Mouse (Mus musculus) spleen, adult 2 months (tissue): ENCODE data around the gene Rpl37. TPM values are rescaled to one million over a fixed set of nuclear protein-coding genes. Genes with fewer than 3 reads are reported as not detected.

Experiments
- DNase-seq, 2 experiments: peaks; one replicate each; pipeline versions ENCODE4 v3.0.0 to v3.0.0-alpha.2; 2012 to 2021; ENCODE audit warnings: low spot score in 2 of 2, low read depth in 1 of 2
- H3K27ac ChIP-seq: fragments of 200-500 bp; 2 replicates; pipeline ENCODE4 v1.5.1; 2012; ENCODE audit warnings: low read length, inconsistent platforms; ENCODE audit not compliant: insufficient read depth
- H3K27me3 ChIP-seq: fragments of 200-500 bp; 2 replicates; pipeline ENCODE4 v1.6.1; 2012; ENCODE audit warnings: mild to moderate bottlenecking, moderate library complexity, low read length, inconsistent platforms; ENCODE audit not compliant: control insufficient read depth, insufficient read depth
- H3K36me3 ChIP-seq: fragments of 200-500 bp; 2 replicates; pipeline ENCODE4 v1.6.1; 2012; ENCODE audit warnings: mild to moderate bottlenecking, low read length, inconsistent platforms; ENCODE audit not compliant: control insufficient read depth, insufficient read depth
- H3K4me1 ChIP-seq: fragments of 200-500 bp; 2 replicates; pipeline ENCODE4 v1.6.1; 2011; ENCODE audit warnings: inconsistent platforms; ENCODE audit not compliant: control insufficient read depth, insufficient read depth, insufficient read length
- H3K4me3 ChIP-seq: fragments of 200-500 bp; 2 replicates; pipeline ENCODE4 v1.5.1; 2011; ENCODE audit warnings: mild to moderate bottlenecking, inconsistent platforms; ENCODE audit not compliant: insufficient read depth, insufficient read length; ENCODE audit errors: extremely low read depth
- CTCF ChIP-seq: fragments of 200-500 bp; IDR thresholded peaks from 2 replicates; pipeline ENCODE4 v1.5.1; 2011; ENCODE audit warnings: mild to moderate bottlenecking, inconsistent platforms; ENCODE audit not compliant: insufficient read depth, insufficient read length, insufficient replicate concordance; ENCODE audit errors: extremely low read depth
- POLR2A ChIP-seq: fragments of 200-500 bp; IDR thresholded peaks from 2 replicates; pipeline ENCODE4 v1.6.1; 2011; ENCODE audit warnings: low read depth, low read length, inconsistent platforms
- WGBS: fragments of 180-500 bp; shearing (Covaris S2); methylation state at CpG from one replicate; pipeline ENCODE4 v1.1.7; 2018; 5-methylcytosine and 5-hydroxymethylcytosine counted together
- polyA plus RNA-seq: library from polyadenylated mRNA; depleted of rRNA; stranded (reverse); fragments of >200 nt; gene quantifications from 2 replicates; pipeline ENCODE4 v1.2.3, GENCODE M21; 2012

Gene Rpl37
- polyA plus RNA-seq, 1 experiment: 670 TPM

- Histone ChIP-seq H3K4me3 (peak overlapping the region; percentile 65; the same call in 1 of the 2 replicates), H3K4me1 (peaks cover 5% of the 10 kb centered on the region; the same call in 1 of the 2 replicates), H3K27me3 (no peaks in the 10 kb centered on the region), H3K27ac (peak overlapping the region; percentile 74), H3K36me3 (peaks cover 8% of the 10 kb centered on the region)
- TF ChIP-seq CTCF (no peak), POLR2A (no peak)
- 24% methylated on average over 3 of the region's 3 CpGs for WGBS
- no peak for DNase-seq
Measured at GRCm38 (mm10) chr15:5108655-5109040, 7.8 kb upstream of the Rpl37 start.

- H3K27ac ChIP-seq: no peak overlapping the region
- no peak for DNase-seq
- WGBS: 88% methylated on average over 3 of the region's 3 CpGs
Measured at GRCm38 (mm10) chr15:5112651-5113050, 3.8 kb upstream of the Rpl37 start.

GRCm38 (mm10) chr15:5115173-5115572 is 1.3 kb upstream of the Rpl37 start:
- no peak overlapping the region for H3K4me3 ChIP-seq
- WGBS: 81% methylated on average over 8 of the region's 8 CpGs
- DNase-seq: no peak
- H3K36me3 ChIP-seq: peaks cover 20% of the 10 kb centered on the region
- no peak for TF ChIP-seq CTCF
- TF ChIP-seq POLR2A: no peak
- H3K27ac ChIP-seq: no peak overlapping the region
- no peaks in the 10 kb centered on the region for H3K27me3 ChIP-seq
- H3K4me1 ChIP-seq: no peaks in the 10 kb centered on the region; the same call in 1 of the 2 replicates

More at GRCm38 (mm10) chr15:5112651-5113050, 3.8 kb upstream of the Rpl37 start:
- peaks cover 2% of the 10 kb centered on the region for H3K36me3 ChIP-seq
- no peak overlapping the region for H3K4me3 ChIP-seq
- peaks cover 3% of the 10 kb centered on the region for H3K4me1 ChIP-seq
- TF ChIP-seq CTCF: no peak
- no peak for TF ChIP-seq POLR2A
- H3K27me3 ChIP-seq: no peaks in the 10 kb centered on the region

- under 1% methylated on average over 22 of the region's 22 CpGs for WGBS
- peak in 1 of 2 experiments; percentile 27 for DNase-seq
- peak overlapping the region; percentile 82 for H3K27ac ChIP-seq
- no peaks in the 10 kb centered on the region; the same call in 1 of the 2 replicates for H3K4me1 ChIP-seq
- H3K36me3 ChIP-seq: peaks cover 25% of the 10 kb centered on the region
- H3K27me3 ChIP-seq: no peaks in the 10 kb centered on the region
- H3K4me3 ChIP-seq: peak overlapping the region; percentile 85
- TF ChIP-seq CTCF: no peak
- no peak; the same call in 1 of the 2 replicates for TF ChIP-seq POLR2A
Measured at GRCm38 (mm10) chr15:5117031-5117601, 671 bp downstream of the Rpl37 start.

GRCm38 (mm10) chr15:5118626-5119025 is 2.2 kb downstream of the Rpl37 start:
- no peak overlapping the region for H3K4me3 ChIP-seq
- H3K4me1 ChIP-seq: no peaks in the 10 kb centered on the region; the same call in 1 of the 2 replicates
- H3K27ac ChIP-seq: no peak overlapping the region
- 87% methylated on average over 9 of the region's 9 CpGs for WGBS
- H3K36me3 ChIP-seq: peaks cover 27% of the 10 kb centered on the region
- no peaks in the 10 kb centered on the region for H3K27me3 ChIP-seq
- TF ChIP-seq CTCF: no peak
- TF ChIP-seq POLR2A: no peak
- no peak for DNase-seq

- WGBS: 83% methylated on average over 2 of the region's 2 CpGs
- peaks cover 28% of the 10 kb centered on the region for H3K36me3 ChIP-seq
- TF ChIP-seq CTCF: no peak
- no peak for TF ChIP-seq POLR2A
Measured at GRCm38 (mm10) chr15:5119192-5119591, 2.7 kb downstream of the Rpl37 start.

GRCm38 (mm10) chr15:5119707-5120106 is 3.3 kb downstream of the Rpl37 start:
- no peak for DNase-seq
- Histone ChIP-seq H3K4me1 (no peaks in the 10 kb centered on the region; the same call in 1 of the 2 replicates), H3K27ac (no peak overlapping the region), H3K4me3 (no peak overlapping the region), H3K27me3 (no peaks in the 10 kb centered on the region), H3K36me3 (peaks cover 31% of the 10 kb centered on the region)
- TF ChIP-seq CTCF: no peak
- no peak for TF ChIP-seq POLR2A
- WGBS: 91% methylated on average over 2 of the region's 2 CpGs

More at GRCm38 (mm10) chr15:5119192-5119591, 2.7 kb downstream of the Rpl37 start:
- Histone ChIP-seq H3K4me3 (no peak overlapping the region), H3K4me1 (no peaks in the 10 kb centered on the region; the same call in 1 of the 2 replicates), H3K27me3 (no peaks in the 10 kb centered on the region), H3K27ac (no peak overlapping the region)
- DNase-seq: no peak
